Mouse (Mus musculus): ENCODE results near the gene Brd3. TPM values are rescaled to one million over a fixed set of nuclear protein-coding genes. Genes with fewer than 3 reads are reported as not detected.
"Not testable (repeated sequence)": the region's sequence is repeated elsewhere in the genome, so short reads cannot be mapped to it uniquely, and the experiment has no call there.

The Brd3 gene
- 126 and 137 TPM in 2 replicates for polyA plus RNA-seq (2014; fragmentation: Nextera tagmentation; extraction: Ambion mirVana)

GRCm38 (mm10) chr2:27507562-27507961 lies at the start of gene Brd3:
TSS of gene Brd3 (minus strand) at chr2:27507662.
- no peaks in the 10 kb centered on the region for H3K27me3 ChIP-seq (ENCODE audit: control insufficient read depth, insufficient read depth, low read length)
- H3K9ac ChIP-seq (replicated peaks; ENCODE audit: low read depth, low read length), result no peak within 1 kb of the TSS
- H3K27ac ChIP-seq (ENCODE audit: low read depth, low read length), result no peak within 1 kb of the TSS
- H3K36me3 ChIP-seq (ENCODE audit: control insufficient read depth, insufficient read depth, low read length), result no peaks in the 10 kb centered on the region
- H3K9me3 ChIP-seq (ENCODE audit: control insufficient read depth, low read length), result no peaks in the 10 kb centered on the region
- H3K4me1 ChIP-seq (ENCODE audit: control insufficient read depth, insufficient read depth, low read length), result no peaks in the 10 kb centered on the region
- H3K4me3 ChIP-seq (ENCODE audit: low read depth, low read length), result no peak within 1 kb of the TSS
- H3K4me2 ChIP-seq (ENCODE audit: low read depth, low read length), result no peak within 1 kb of the TSS
- 70% methylated on average over 4 of the region's 4 CpGs for WGBS
- ATAC-seq (ENCODE audit: low read depth), result no peak

DNA sequence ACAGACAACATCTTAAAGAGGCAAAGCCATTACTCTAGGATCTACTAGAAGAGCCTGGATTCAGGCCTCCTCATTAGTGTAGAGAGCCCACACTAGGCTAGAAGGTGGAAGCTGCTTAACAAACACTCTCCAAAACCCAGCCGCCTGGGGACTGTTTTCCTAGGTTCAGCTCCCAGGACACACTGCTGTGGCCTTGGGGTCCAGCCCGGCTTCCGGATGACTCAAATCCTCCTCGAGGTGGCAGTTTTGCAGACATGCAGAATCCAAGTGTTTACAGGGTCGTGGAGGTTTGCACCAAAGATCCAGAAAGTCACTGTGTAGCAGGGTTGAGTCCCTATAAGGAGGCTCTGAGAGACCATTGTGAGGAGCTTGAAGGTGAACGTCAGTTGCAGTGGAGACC lies 49.5 kb upstream of the Brd3 start:
- H3K9me3 ChIP-seq (ENCODE audit: control insufficient read depth, low read length), result no peaks in the 10 kb centered on the region
- no peaks in the 10 kb centered on the region for H3K36me3 ChIP-seq (ENCODE audit: control insufficient read depth, insufficient read depth, low read length)
- H3K9ac ChIP-seq (replicated peaks; ENCODE audit: low read depth, low read length), result no peak overlapping the region
- no peak overlapping the region for H3K4me3 ChIP-seq (ENCODE audit: low read depth, low read length)
- WGBS, result 87% methylated on average over 6 of the region's 6 CpGs
- no peak overlapping the region for H3K4me2 ChIP-seq (ENCODE audit: low read depth, low read length)
- no peaks in the 10 kb centered on the region for H3K4me1 ChIP-seq (ENCODE audit: control insufficient read depth, insufficient read depth, low read length)
- H3K27ac ChIP-seq (ENCODE audit: low read depth, low read length), result no peak overlapping the region
- no peak for ATAC-seq (ENCODE audit: low read depth)
- no peaks in the 10 kb centered on the region for H3K27me3 ChIP-seq (ENCODE audit: control insufficient read depth, insufficient read depth, low read length)

- no peak overlapping the region for H3K4me3 ChIP-seq (ENCODE audit: low read depth, low read length)
- H3K27me3 ChIP-seq (ENCODE audit: control insufficient read depth, insufficient read depth, low read length), result no peaks in the 10 kb centered on the region
- no peak overlapping the region for H3K9ac ChIP-seq (replicated peaks; ENCODE audit: low read depth, low read length)
- H3K4me1 ChIP-seq (ENCODE audit: control insufficient read depth, insufficient read depth, low read length), result no peaks in the 10 kb centered on the region
- ATAC-seq (ENCODE audit: low read depth), result no peak
- WGBS, result 84% methylated on average over 9 of the region's 9 CpGs
- H3K9me3 ChIP-seq (ENCODE audit: control insufficient read depth, low read length), result no peaks in the 10 kb centered on the region
- no peak overlapping the region for H3K27ac ChIP-seq (ENCODE audit: low read depth, low read length)
- no peak overlapping the region for H3K4me2 ChIP-seq (ENCODE audit: low read depth, low read length)
- no peaks in the 10 kb centered on the region for H3K36me3 ChIP-seq (ENCODE audit: control insufficient read depth, insufficient read depth, low read length)
Observed at GRCm38 (mm10) chr2:27554308-27554707, 46.8 kb upstream of the Brd3 start.

- no peaks in the 10 kb centered on the region for H3K4me1 ChIP-seq (ENCODE audit: control insufficient read depth, insufficient read depth, low read length)
- H3K27ac ChIP-seq (ENCODE audit: low read depth, low read length), result no peak overlapping the region
- no peak overlapping the region for H3K9ac ChIP-seq (replicated peaks; ENCODE audit: low read depth, low read length)
- H3K27me3 ChIP-seq (ENCODE audit: control insufficient read depth, insufficient read depth, low read length), result no peaks in the 10 kb centered on the region
- WGBS, result 29% methylated on average over 7 of the region's 7 CpGs
- no peaks in the 10 kb centered on the region for H3K9me3 ChIP-seq (ENCODE audit: control insufficient read depth, low read length)
- ATAC-seq (ENCODE audit: low read depth), result no peak
- no peaks in the 10 kb centered on the region for H3K36me3 ChIP-seq (ENCODE audit: control insufficient read depth, insufficient read depth, low read length)
- no peak overlapping the region for H3K4me3 ChIP-seq (ENCODE audit: low read depth, low read length)
- no peak overlapping the region for H3K4me2 ChIP-seq (ENCODE audit: low read depth, low read length)
Observed at GRCm38 (mm10) chr2:27552620-27553287, 45.3 kb upstream of the Brd3 start.

DNA sequence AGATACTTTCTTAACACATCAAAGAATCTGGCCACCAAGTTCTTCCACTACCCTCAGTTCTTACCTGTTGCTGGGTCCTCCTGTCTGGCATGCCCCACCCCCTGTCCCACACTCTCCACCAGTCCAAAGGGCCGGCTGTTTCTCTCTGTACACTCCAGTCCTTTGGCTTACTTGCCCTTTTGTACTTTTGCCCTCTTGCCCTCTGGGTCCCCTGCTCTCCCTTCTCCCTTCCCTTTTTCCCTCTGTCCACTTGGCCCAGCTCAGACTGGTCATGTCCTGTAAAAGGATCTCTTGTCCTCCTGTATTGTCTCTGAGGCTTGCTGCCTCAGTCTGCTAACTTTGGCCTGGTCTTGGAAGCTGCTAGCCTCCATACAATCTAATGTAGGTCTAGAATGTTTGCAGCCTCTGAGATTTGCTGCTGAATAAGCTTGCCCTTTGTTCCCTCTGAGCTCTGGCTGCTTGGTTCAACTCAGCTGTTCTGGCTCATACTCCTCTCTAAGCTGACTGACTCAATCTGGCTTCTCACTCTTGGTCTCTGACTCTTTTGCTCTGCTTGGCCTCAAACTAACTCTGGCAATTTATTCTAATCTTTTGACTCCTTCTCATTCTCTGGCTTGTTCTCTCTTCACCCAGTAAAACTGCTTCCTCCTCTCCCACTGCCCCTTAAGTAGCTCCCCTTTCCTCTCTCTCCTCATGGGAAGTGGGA lies 41.4 kb upstream of the Brd3 start:
- Histone ChIP-seq H3K4me2 (ENCODE audit: low read depth, low read length) (no peak overlapping the region), H3K36me3 (ENCODE audit: control insufficient read depth, insufficient read depth, low read length) (no peaks in the 10 kb centered on the region), H3K9ac (replicated peaks; ENCODE audit: low read depth, low read length) (no peak overlapping the region), H3K4me1 (ENCODE audit: control insufficient read depth, insufficient read depth, low read length) (no peaks in the 10 kb centered on the region), H3K9me3 (ENCODE audit: control insufficient read depth, low read length) (no peaks in the 10 kb centered on the region), H3K27me3 (ENCODE audit: control insufficient read depth, insufficient read depth, low read length) (no peaks in the 10 kb centered on the region), H3K4me3 (ENCODE audit: low read depth, low read length) (no peak overlapping the region), H3K27ac (ENCODE audit: low read depth, low read length) (no peak overlapping the region)
- no peak for ATAC-seq (ENCODE audit: low read depth)
- 67% methylated on average over 1 of the region's 1 CpGs for WGBS

DNA sequence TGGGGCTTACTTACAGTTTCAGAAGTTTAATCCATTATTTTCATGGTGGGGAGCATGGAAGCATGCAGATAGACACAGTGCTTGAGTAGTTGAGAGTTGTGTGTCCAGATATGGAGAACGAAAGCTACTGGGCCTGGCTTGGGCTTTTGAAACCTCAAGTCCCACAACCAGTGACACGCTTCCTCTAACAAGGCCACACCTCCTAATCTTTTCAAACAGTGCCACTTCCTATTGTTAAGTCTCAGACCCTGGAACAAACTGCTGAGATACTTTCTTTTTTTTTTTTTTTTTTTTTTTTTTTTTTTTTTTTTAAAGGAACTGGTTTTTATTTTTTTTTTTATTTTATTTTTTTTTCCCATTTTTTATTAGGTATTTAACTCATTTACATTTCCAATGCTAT lies 40.5 kb upstream of the Brd3 start:
- no peaks in the 10 kb centered on the region for H3K9me3 ChIP-seq (ENCODE audit: control insufficient read depth, low read length)
- 97% methylated on average over 2 of the region's 2 CpGs for WGBS
- no peak overlapping the region for H3K9ac ChIP-seq (replicated peaks; ENCODE audit: low read depth, low read length)
- no peaks in the 10 kb centered on the region for H3K4me1 ChIP-seq (ENCODE audit: control insufficient read depth, insufficient read depth, low read length)
- H3K36me3 ChIP-seq (ENCODE audit: control insufficient read depth, insufficient read depth, low read length), result no peaks in the 10 kb centered on the region
- ATAC-seq (ENCODE audit: low read depth), result no peak
- H3K27me3 ChIP-seq (ENCODE audit: control insufficient read depth, insufficient read depth, low read length), result no peaks in the 10 kb centered on the region
- no peak overlapping the region for H3K4me3 ChIP-seq (ENCODE audit: low read depth, low read length)
- no peak overlapping the region for H3K27ac ChIP-seq (ENCODE audit: low read depth, low read length)
- H3K4me2 ChIP-seq (ENCODE audit: low read depth, low read length), result no peak overlapping the region

DNA sequence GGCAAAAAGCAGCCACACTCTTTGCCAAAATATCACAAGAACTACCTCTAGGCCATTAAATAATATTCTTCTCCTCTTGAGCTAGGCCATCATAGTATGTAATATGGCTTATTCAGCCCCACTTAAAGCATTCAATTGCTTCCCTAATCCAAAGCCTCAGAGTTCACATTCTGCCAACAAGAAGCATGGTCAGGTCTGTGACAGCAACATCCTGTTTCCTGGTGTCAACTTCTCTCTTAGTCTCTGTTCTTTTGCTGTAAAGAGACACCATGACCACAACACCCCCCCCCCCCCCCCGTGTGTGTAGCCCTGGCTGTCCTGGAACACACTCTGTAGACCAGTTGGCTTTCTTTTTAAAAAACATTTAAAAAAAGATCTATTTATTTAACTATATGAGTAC lies 39.9 kb upstream of the Brd3 start:
- 36% methylated on average over 1 of the region's 1 CpGs for WGBS
- H3K4me3 ChIP-seq (ENCODE audit: low read depth, low read length), result no peak overlapping the region
- ATAC-seq (ENCODE audit: low read depth), result no peak
- H3K4me2 ChIP-seq (ENCODE audit: low read depth, low read length), result no peak overlapping the region
- no peaks in the 10 kb centered on the region for H3K27me3 ChIP-seq (ENCODE audit: control insufficient read depth, insufficient read depth, low read length)
- H3K9me3 ChIP-seq (ENCODE audit: control insufficient read depth, low read length), result no peaks in the 10 kb centered on the region
- no peaks in the 10 kb centered on the region for H3K4me1 ChIP-seq (ENCODE audit: control insufficient read depth, insufficient read depth, low read length)
- H3K9ac ChIP-seq (replicated peaks; ENCODE audit: low read depth, low read length), result no peak overlapping the region
- H3K36me3 ChIP-seq (ENCODE audit: control insufficient read depth, insufficient read depth, low read length), result no peaks in the 10 kb centered on the region
- H3K27ac ChIP-seq (ENCODE audit: low read depth, low read length), result no peak overlapping the region

- H3K4me2 ChIP-seq (ENCODE audit: low read depth, low read length); H3K9ac ChIP-seq (replicated peaks; ENCODE audit: low read depth, low read length); H3K36me3 ChIP-seq (ENCODE audit: control insufficient read depth, insufficient read depth, low read length); H3K27me3 ChIP-seq (ENCODE audit: control insufficient read depth, insufficient read depth, low read length); ATAC-seq (ENCODE audit: low read depth); H3K4me1 ChIP-seq (ENCODE audit: control insufficient read depth, insufficient read depth, low read length); H3K4me3 ChIP-seq (ENCODE audit: low read depth, low read length); H3K27ac ChIP-seq (ENCODE audit: low read depth, low read length); H3K9me3 ChIP-seq (ENCODE audit: control insufficient read depth, low read length): not testable (repeated sequence)
- WGBS, result 94% methylated on average over 8 of the region's 8 CpGs
Observed at GRCm38 (mm10) chr2:27546041-27546440, 38.6 kb upstream of the Brd3 start.

GRCm38 (mm10) chr2:27545517-27545916 lies 38.1 kb upstream of the Brd3 start:
- H3K36me3 ChIP-seq (ENCODE audit: control insufficient read depth, insufficient read depth, low read length); H3K4me3 ChIP-seq (ENCODE audit: low read depth, low read length); H3K9ac ChIP-seq (replicated peaks; ENCODE audit: low read depth, low read length); H3K27me3 ChIP-seq (ENCODE audit: control insufficient read depth, insufficient read depth, low read length); H3K27ac ChIP-seq (ENCODE audit: low read depth, low read length); H3K9me3 ChIP-seq (ENCODE audit: control insufficient read depth, low read length); ATAC-seq (ENCODE audit: low read depth); H3K4me1 ChIP-seq (ENCODE audit: control insufficient read depth, insufficient read depth, low read length); H3K4me2 ChIP-seq (ENCODE audit: low read depth, low read length): not testable (repeated sequence)
- 78% methylated on average over 3 of the region's 3 CpGs for WGBS
